Mouse (Mus musculus): ENCODE data around the gene Plin4. TPM values are rescaled to one million over a fixed set of nuclear protein-coding genes. Genes with fewer than 3 reads are reported as not detected.

Plin4 gene
- polyA plus RNA-seq, 1 experiment = 29.0 TPM

- Histone ChIP-seq H3K4me1 (replicated peaks; ENCODE audit: control insufficient read depth, insufficient read depth, low read length) (peaks cover 12% of the 10 kb centered on the region), H3K4me3 (ENCODE audit: control insufficient read depth, insufficient read depth, low read length) (no peak overlapping the region), H3K36me3 (ENCODE audit: control insufficient read depth, insufficient read depth, low read length) (no peaks in the 10 kb centered on the region), H3K27ac (ENCODE audit: control insufficient read depth, insufficient read depth, low read length) (no peak overlapping the region), H3K27me3 (ENCODE audit: control insufficient read depth, insufficient read depth, low read length) (no peaks in the 10 kb centered on the region)
- TF ChIP-seq POLR2A (IDR thresholded peaks at IDR 0.05; ENCODE audit: control insufficient read depth, extremely low read depth, insufficient read depth, low read length, poor library complexity) (no peak), CTCF (IDR thresholded peaks at IDR 0.05; ENCODE audit: borderline replicate concordance, control insufficient read depth, extremely low read depth, insufficient read depth, low read length, poor library complexity) (no peak)
- 92% methylated on average over 10 of the region's 10 CpGs for WGBS
- no peak for DNase-seq
Observed at GRCm38 (mm10) chr17:56131136-56131535, 21.5 kb upstream of the Plin4 start.

- H3K4me1 ChIP-seq (replicated peaks; ENCODE audit: control insufficient read depth, insufficient read depth, low read length) = no peaks in the 10 kb centered on the region
- no peak overlapping the region for H3K4me3 ChIP-seq (ENCODE audit: control insufficient read depth, insufficient read depth, low read length)
- H3K27ac ChIP-seq (ENCODE audit: control insufficient read depth, insufficient read depth, low read length) = no peak overlapping the region
- no peaks in the 10 kb centered on the region; the same call in 1 of the 2 replicates for H3K27me3 ChIP-seq (ENCODE audit: control insufficient read depth, insufficient read depth, low read length)
- WGBS = 56% methylated on average over 15 of the region's 15 CpGs
- no peak for DNase-seq
- TF ChIP-seq CTCF (IDR thresholded peaks at IDR 0.05; ENCODE audit: borderline replicate concordance, control insufficient read depth, extremely low read depth, insufficient read depth, low read length, poor library complexity) (no peak), POLR2A (IDR thresholded peaks at IDR 0.05; ENCODE audit: control insufficient read depth, extremely low read depth, insufficient read depth, low read length, poor library complexity) (no peak)
- no peaks in the 10 kb centered on the region for H3K36me3 ChIP-seq (ENCODE audit: control insufficient read depth, insufficient read depth, low read length)
Observed at GRCm38 (mm10) chr17:56128246-56128645, 18.6 kb upstream of the Plin4 start.

- WGBS = 86% methylated on average over 11 of the region's 11 CpGs
- H3K4me3 ChIP-seq (ENCODE audit: control insufficient read depth, insufficient read depth, low read length) = no peak overlapping the region
- H3K27me3 ChIP-seq (ENCODE audit: control insufficient read depth, insufficient read depth, low read length) = peaks cover 3% of the 10 kb centered on the region; the same call in 1 of the 2 replicates
- DNase-seq = no peak
- TF ChIP-seq CTCF (IDR thresholded peaks at IDR 0.05; ENCODE audit: borderline replicate concordance, control insufficient read depth, extremely low read depth, insufficient read depth, low read length, poor library complexity) (no peak), POLR2A (IDR thresholded peaks at IDR 0.05; ENCODE audit: control insufficient read depth, extremely low read depth, insufficient read depth, low read length, poor library complexity) (no peak)
- H3K36me3 ChIP-seq (ENCODE audit: control insufficient read depth, insufficient read depth, low read length) = no peaks in the 10 kb centered on the region
- no peak overlapping the region for H3K27ac ChIP-seq (ENCODE audit: control insufficient read depth, insufficient read depth, low read length)
- no peaks in the 10 kb centered on the region for H3K4me1 ChIP-seq (replicated peaks; ENCODE audit: control insufficient read depth, insufficient read depth, low read length)
Observed at GRCm38 (mm10) chr17:56126175-56126574, 16.6 kb upstream of the Plin4 start.

GRCm38 (mm10) chr17:56125276-56125630 is 15.7 kb upstream of the Plin4 start:
- no peaks in the 10 kb centered on the region for H3K36me3 ChIP-seq (ENCODE audit: control insufficient read depth, insufficient read depth, low read length)
- H3K4me1 ChIP-seq (replicated peaks; ENCODE audit: control insufficient read depth, insufficient read depth, low read length) = no peaks in the 10 kb centered on the region
- TF ChIP-seq POLR2A (IDR thresholded peaks at IDR 0.05; ENCODE audit: control insufficient read depth, extremely low read depth, insufficient read depth, low read length, poor library complexity) (no peak), CTCF (IDR thresholded peaks at IDR 0.05; ENCODE audit: borderline replicate concordance, control insufficient read depth, extremely low read depth, insufficient read depth, low read length, poor library complexity) (0 out of 2 replicates have a peak, but pooled peaks have one; percentile 0)
- WGBS = 96% methylated on average over 4 of the region's 4 CpGs
- DNase-seq = no peak
- no peak overlapping the region for H3K27ac ChIP-seq (ENCODE audit: control insufficient read depth, insufficient read depth, low read length)
- no peak overlapping the region for H3K4me3 ChIP-seq (ENCODE audit: control insufficient read depth, insufficient read depth, low read length)
- H3K27me3 ChIP-seq (ENCODE audit: control insufficient read depth, insufficient read depth, low read length) = peaks cover 3% of the 10 kb centered on the region; the same call in 1 of the 2 replicates

GRCm38 (mm10) chr17:56124377-56125275 is 15.0 kb upstream of the Plin4 start:
- no peak overlapping the region for H3K4me3 ChIP-seq (ENCODE audit: control insufficient read depth, insufficient read depth, low read length)
- 51% methylated on average over 59 of the region's 59 CpGs for WGBS
- peak; percentile 43 for DNase-seq
- TF ChIP-seq CTCF (IDR thresholded peaks at IDR 0.05; ENCODE audit: borderline replicate concordance, control insufficient read depth, extremely low read depth, insufficient read depth, low read length, poor library complexity) (peak; percentile 44; the same call in 1 of the 2 replicates), POLR2A (IDR thresholded peaks at IDR 0.05; ENCODE audit: control insufficient read depth, extremely low read depth, insufficient read depth, low read length, poor library complexity) (no peak)
- no peak overlapping the region for H3K27ac ChIP-seq (ENCODE audit: control insufficient read depth, insufficient read depth, low read length)
- no peaks in the 10 kb centered on the region for H3K36me3 ChIP-seq (ENCODE audit: control insufficient read depth, insufficient read depth, low read length)
- H3K4me1 ChIP-seq (replicated peaks; ENCODE audit: control insufficient read depth, insufficient read depth, low read length) = no peaks in the 10 kb centered on the region; the same call in 1 of the 2 replicates
- peaks cover 7% of the 10 kb centered on the region; the same call in 1 of the 2 replicates for H3K27me3 ChIP-seq (ENCODE audit: control insufficient read depth, insufficient read depth, low read length)

- TF ChIP-seq POLR2A (IDR thresholded peaks at IDR 0.05; ENCODE audit: control insufficient read depth, extremely low read depth, insufficient read depth, low read length, poor library complexity) (no peak), CTCF (IDR thresholded peaks at IDR 0.05; ENCODE audit: borderline replicate concordance, control insufficient read depth, extremely low read depth, insufficient read depth, low read length, poor library complexity) (no peak)
- Histone ChIP-seq H3K4me3 (ENCODE audit: control insufficient read depth, insufficient read depth, low read length) (no peak overlapping the region), H3K27me3 (ENCODE audit: control insufficient read depth, insufficient read depth, low read length) (peaks cover 8% of the 10 kb centered on the region; the same call in 1 of the 2 replicates), H3K27ac (ENCODE audit: control insufficient read depth, insufficient read depth, low read length) (no peak overlapping the region), H3K36me3 (ENCODE audit: control insufficient read depth, insufficient read depth, low read length) (no peaks in the 10 kb centered on the region), H3K4me1 (replicated peaks; ENCODE audit: control insufficient read depth, insufficient read depth, low read length) (no peaks in the 10 kb centered on the region; the same call in 1 of the 2 replicates)
- DNase-seq = no peak
- 78% methylated on average over 59 of the region's 59 CpGs for WGBS
Observed at GRCm38 (mm10) chr17:56123681-56124340, 14.2 kb upstream of the Plin4 start.

Measured in thymus, adult 2 months (tissue).